Mouse (Mus musculus) kidney, adult 2 months (tissue): ENCODE measurements around the gene Rorb. TPM values are rescaled to one million over a fixed set of nuclear protein-coding genes. Genes with fewer than 3 reads are reported as not detected.

Experiments
- DNase-seq: peaks from one replicate; pipeline ENCODE4 v3.0.0; 2021
- H3K27ac ChIP-seq: fragments of 200-500 bp; 2 replicates; pipeline ENCODE4 v1.5.1; 2012; ENCODE audit warnings: low read depth, low read length, control low read depth, inconsistent platforms; ENCODE audit not compliant: insufficient read depth
- H3K27me3 ChIP-seq: fragments of 200-500 bp; replicated peaks from 2 replicates; pipeline ENCODE4 v1.6.1; 2012; ENCODE audit warnings: mild to moderate bottlenecking, moderate library complexity, low read length, inconsistent platforms; ENCODE audit not compliant: control insufficient read depth, insufficient read depth
- H3K36me3 ChIP-seq: fragments of 200-500 bp; 2 replicates; pipeline ENCODE4 v1.6.1; 2012; ENCODE audit warnings: mild to moderate bottlenecking, moderate library complexity, low read length, inconsistent platforms; ENCODE audit not compliant: control insufficient read depth, insufficient read depth
- H3K4me1 ChIP-seq: fragments of 200-500 bp; 2 replicates; pipeline ENCODE4 v1.6.1; 2011; ENCODE audit warnings: low read length; ENCODE audit not compliant: control insufficient read depth, insufficient read depth
- H3K4me3 ChIP-seq: fragments of 200-500 bp; 2 replicates; pipeline ENCODE4 v1.5.1; 2011; ENCODE audit warnings: mild to moderate bottlenecking, low read depth, low read length, control low read depth; ENCODE audit not compliant: insufficient read depth
- CTCF ChIP-seq: fragments of 200-500 bp; conservative IDR thresholded peaks from 2 replicates; pipeline ENCODE4 v1.5.1; 2011; ENCODE audit warnings: low read depth, mild to moderate bottlenecking, control low read depth, low read length, moderate library complexity, mixed read lengths; ENCODE audit not compliant: insufficient read depth, insufficient read length
- POLR2A ChIP-seq: fragments of 200-500 bp; IDR thresholded peaks from one replicate; pipeline ENCODE4 v1.6.1; 2011; ENCODE audit warnings: low read depth, low read length, control low read depth
- WGBS: fragments of 180-500 bp; shearing (Covaris S2); methylation state at CpG from one replicate; pipeline ENCODE4 v1.1.7; 2018; 5-methylcytosine and 5-hydroxymethylcytosine counted together
- polyA plus RNA-seq: library from polyadenylated mRNA; depleted of rRNA; stranded (reverse); fragments of >200 nt; gene quantifications from 2 replicates; pipeline ENCODE4 v1.2.3, GENCODE M21; 2012

The Rorb gene
- polyA plus RNA-seq, 1 experiment = 0.06 TPM

- TF ChIP-seq POLR2A (no peak), CTCF (no peak)
- Histone ChIP-seq H3K27ac (no peak overlapping the region), H3K4me1 (no peaks in the 10 kb centered on the region), H3K4me3 (no peak overlapping the region), H3K36me3 (no peaks in the 10 kb centered on the region), H3K27me3 (no peaks in the 10 kb centered on the region)
- 72% methylated on average over 6 of the region's 6 CpGs for WGBS
- no peak for DNase-seq
Measured at GRCm38 (mm10) chr19:19074756-19075155, 36.2 kb downstream of the Rorb start.

- Histone ChIP-seq H3K4me3 (no peak overlapping the region), H3K36me3 (no peaks in the 10 kb centered on the region), H3K4me1 (no peaks in the 10 kb centered on the region), H3K27ac (no peak overlapping the region), H3K27me3 (no peaks in the 10 kb centered on the region)
- WGBS = 23% methylated on average over 10 of the region's 10 CpGs
- no peak for DNase-seq
- TF ChIP-seq CTCF (no peak), POLR2A (no peak)
Measured at GRCm38 (mm10) chr19:19058710-19059398, 52.1 kb downstream of the Rorb start.

- Histone ChIP-seq H3K4me3 (no peak overlapping the region), H3K27ac (no peak overlapping the region), H3K36me3 (no peaks in the 10 kb centered on the region), H3K4me1 (no peaks in the 10 kb centered on the region), H3K27me3 (no peaks in the 10 kb centered on the region)
- WGBS = 72% methylated on average over 8 of the region's 8 CpGs
- DNase-seq = no peak
- no peak for TF ChIP-seq POLR2A
- no peak for TF ChIP-seq CTCF
Measured at GRCm38 (mm10) chr19:19058201-19058600, 52.8 kb downstream of the Rorb start.

GRCm38 (mm10) chr19:19043138-19043537 is 67.9 kb downstream of the Rorb start:
- DNase-seq = no peak
- TF ChIP-seq CTCF = no peak
- TF ChIP-seq POLR2A = no peak

GRCm38 (mm10) chr19:19040800-19041199 is 70.2 kb downstream of the Rorb start:
- WGBS = 27% methylated on average over 2 of the region's 2 CpGs
- Histone ChIP-seq H3K4me3 (no peak overlapping the region), H3K36me3 (no peaks in the 10 kb centered on the region), H3K4me1 (no peaks in the 10 kb centered on the region), H3K27ac (no peak overlapping the region), H3K27me3 (no peaks in the 10 kb centered on the region)
- no peak for DNase-seq
- TF ChIP-seq POLR2A (no peak), CTCF (no peak)

More at GRCm38 (mm10) chr19:19043138-19043537, 67.9 kb downstream of the Rorb start:
- Histone ChIP-seq H3K36me3 (no peaks in the 10 kb centered on the region), H3K27me3 (no peaks in the 10 kb centered on the region), H3K4me3 (no peak overlapping the region), H3K4me1 (no peaks in the 10 kb centered on the region), H3K27ac (no peak overlapping the region)
- WGBS = 21% methylated on average over 2 of the region's 2 CpGs

GRCm38 (mm10) chr19:19034482-19035315 is 76.3 kb downstream of the Rorb start:
- Histone ChIP-seq H3K27me3 (no peaks in the 10 kb centered on the region), H3K27ac (no peak overlapping the region), H3K4me1 (no peaks in the 10 kb centered on the region), H3K36me3 (no peaks in the 10 kb centered on the region), H3K4me3 (no peak overlapping the region)
- no peak for DNase-seq
- TF ChIP-seq CTCF = no peak
- WGBS = 71% methylated on average over 5 of the region's 5 CpGs

GRCm38 (mm10) chr19:19033974-19034373 is 77.0 kb downstream of the Rorb start:
- Histone ChIP-seq H3K4me1 (no peaks in the 10 kb centered on the region), H3K4me3 (no peak overlapping the region), H3K27ac (no peak overlapping the region), H3K36me3 (no peaks in the 10 kb centered on the region), H3K27me3 (no peaks in the 10 kb centered on the region)
- no peak for TF ChIP-seq CTCF
- TF ChIP-seq POLR2A = no peak
- WGBS = 81% methylated on average over 3 of the region's 3 CpGs
- no peak for DNase-seq
